Mouse (Mus musculus) midbrain, embryonic 12.5 days (tissue): ENCODE results near the gene Tbc1d16. TPM values are rescaled to one million over a fixed set of nuclear protein-coding genes. Genes with fewer than 3 reads are reported as not detected.

Experiments used
- ATAC-seq: fragments of 200-750 bp; cut with Nextera tagmentation; 2 replicates; pipeline ENCODE4 v1.8.0; 2017; ENCODE audit warnings: low read depth, moderate TSS enrichment, moderate library complexity; ENCODE audit not compliant: low FRiP score
- H3K27ac ChIP-seq: fragments of 300-500 bp; sonication (generic); replicated peaks from 2 replicates; pipeline ENCODE4 v1.5.1; 2016; ENCODE audit warnings: mild to moderate bottlenecking
- H3K27me3 ChIP-seq: fragments of 300-500 bp; sonication (generic); 2 replicates; pipeline ENCODE4 v1.6.1; 2016; ENCODE audit warnings: mild to moderate bottlenecking
- H3K36me3 ChIP-seq: fragments of 300-500 bp; sonication (generic); 2 replicates; pipeline ENCODE4 v1.6.1; 2016
- H3K4me1 ChIP-seq: fragments of 300-500 bp; sonication (generic); 2 replicates; pipeline ENCODE4 v1.6.1; 2016
- H3K4me2 ChIP-seq: fragments of 300-500 bp; sonication (generic); replicated peaks from 2 replicates; pipeline ENCODE4 v1.6.1; 2016; ENCODE audit warnings: mild to moderate bottlenecking, moderate library complexity
- H3K4me3 ChIP-seq: fragments of 300-500 bp; sonication (generic); 2 replicates; pipeline ENCODE4 v1.5.1; 2016; ENCODE audit warnings: mild to moderate bottlenecking
- H3K9ac ChIP-seq: fragments of 300-500 bp; sonication (generic); replicated peaks from 2 replicates; pipeline ENCODE4 v1.6.1; 2016; ENCODE audit warnings: mild to moderate bottlenecking, moderate library complexity
- H3K9me3 ChIP-seq: fragments of 300-500 bp; sonication (generic); 2 replicates; pipeline ENCODE4 v1.6.1; 2016; ENCODE audit warnings: mild to moderate bottlenecking
- WGBS: fragments of 180-500 bp; shearing (Covaris S2); methylation state at CpG from one replicate; pipeline ENCODE4 v1.1.7; 2016; 5-methylcytosine and 5-hydroxymethylcytosine counted together
- polyA plus RNA-seq: library from polyadenylated mRNA; unstranded; fragments of >200 nt; fragmentation: Nextera tagmentation; extraction: Ambion mirVana; gene quantifications from 2 replicates; pipeline ENCODE4 v1.2.1, GENCODE M21; 2016

Gene Tbc1d16
- polyA plus RNA-seq, 1 experiment from 2014 or later: 35.1 TPM

DNA sequence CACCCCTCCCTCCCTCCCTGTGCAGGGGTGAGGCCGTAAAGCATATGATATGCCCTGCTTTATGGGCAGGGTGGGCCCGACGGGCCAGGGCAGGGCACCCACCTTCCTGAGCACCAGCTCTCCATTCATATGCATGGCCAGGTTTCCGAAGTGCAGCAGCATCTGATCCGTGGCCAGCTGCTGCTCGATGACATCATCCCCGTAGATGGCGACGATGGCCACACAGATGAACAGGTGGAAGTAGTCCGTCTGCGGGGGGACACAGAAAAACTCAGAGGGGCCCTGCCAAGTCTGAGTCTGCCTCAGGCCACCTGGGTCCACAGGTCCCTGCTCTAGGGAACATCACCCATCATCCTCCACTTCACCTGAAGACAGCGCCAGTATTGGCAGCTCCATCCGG lies 79.5 kb downstream of the Tbc1d16 start:
- Histone ChIP-seq H3K4me1 (peaks cover 22% of the 10 kb centered on the region), H3K27ac (no peak overlapping the region), H3K4me3 (no peak overlapping the region), H3K9me3 (no peaks in the 10 kb centered on the region), H3K9ac (no peak overlapping the region), H3K4me2 (no peak overlapping the region), H3K27me3 (no peaks in the 10 kb centered on the region), H3K36me3 (peaks cover 69% of the 10 kb centered on the region)
- WGBS: 94% methylated on average over 12 of the region's 13 CpGs
- no peak for ATAC-seq

DNA sequence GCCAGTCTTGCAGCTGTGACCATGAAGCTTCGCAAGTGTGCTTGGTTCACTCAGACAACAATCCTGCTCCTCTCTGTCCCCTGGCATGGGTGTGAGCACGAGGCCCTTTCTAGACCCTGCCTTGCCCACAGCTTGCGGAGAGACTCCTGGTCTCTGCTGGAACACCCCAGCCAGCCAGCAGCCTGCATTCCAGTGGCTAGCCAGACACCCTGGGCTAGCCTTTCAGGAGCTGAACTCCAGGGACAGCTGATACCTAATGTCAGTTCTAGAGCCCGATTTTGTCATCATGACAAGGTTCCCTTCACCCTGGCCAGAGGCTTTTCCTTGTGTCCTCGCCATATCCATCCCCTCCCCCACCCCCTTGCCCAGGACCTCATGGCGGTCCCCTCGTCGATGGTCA lies 81.1 kb downstream of the Tbc1d16 start:
- no peak overlapping the region for H3K27ac ChIP-seq
- no peaks in the 10 kb centered on the region for H3K27me3 ChIP-seq
- no peak overlapping the region for H3K4me2 ChIP-seq
- H3K9ac ChIP-seq: no peak overlapping the region
- H3K4me3 ChIP-seq: no peak overlapping the region
- peaks cover 52% of the 10 kb centered on the region for H3K36me3 ChIP-seq
- no peak for ATAC-seq
- WGBS: 87% methylated on average over 8 of the region's 8 CpGs
- peaks cover 19% of the 10 kb centered on the region for H3K4me1 ChIP-seq
- H3K9me3 ChIP-seq: no peaks in the 10 kb centered on the region

- H3K4me3 ChIP-seq: no peak overlapping the region
- H3K9me3 ChIP-seq: no peaks in the 10 kb centered on the region
- no peak overlapping the region for H3K9ac ChIP-seq
- H3K4me2 ChIP-seq: no peak overlapping the region
- no peak for ATAC-seq
- peaks cover 19% of the 10 kb centered on the region for H3K4me1 ChIP-seq
- H3K27me3 ChIP-seq: no peaks in the 10 kb centered on the region
- WGBS: 27% methylated on average over 12 of the region's 12 CpGs
- H3K27ac ChIP-seq: no peak overlapping the region
- H3K36me3 ChIP-seq: peaks cover 43% of the 10 kb centered on the region
These were observed 82.2 kb downstream of the Tbc1d16 start for GRCm38 (mm10) chr11:119146140-119146539.

- Histone ChIP-seq H3K9me3 (no peaks in the 10 kb centered on the region), H3K27ac (peak overlapping the region; percentile 67), H3K4me1 (peaks cover 19% of the 10 kb centered on the region), H3K27me3 (no peaks in the 10 kb centered on the region), H3K36me3 (peaks cover 32% of the 10 kb centered on the region), H3K4me3 (no peak overlapping the region), H3K4me2 (no peak overlapping the region), H3K9ac (no peak overlapping the region)
- no peak for ATAC-seq
- WGBS: 60% methylated on average over 16 of the region's 16 CpGs
These were observed 83.4 kb downstream of the Tbc1d16 start for GRCm38 (mm10) chr11:119144801-119145475.

GRCm38 (mm10) chr11:119143376-119144002 lies 84.8 kb downstream of the Tbc1d16 start:
- 83% methylated on average over 16 of the region's 16 CpGs for WGBS

DNA sequence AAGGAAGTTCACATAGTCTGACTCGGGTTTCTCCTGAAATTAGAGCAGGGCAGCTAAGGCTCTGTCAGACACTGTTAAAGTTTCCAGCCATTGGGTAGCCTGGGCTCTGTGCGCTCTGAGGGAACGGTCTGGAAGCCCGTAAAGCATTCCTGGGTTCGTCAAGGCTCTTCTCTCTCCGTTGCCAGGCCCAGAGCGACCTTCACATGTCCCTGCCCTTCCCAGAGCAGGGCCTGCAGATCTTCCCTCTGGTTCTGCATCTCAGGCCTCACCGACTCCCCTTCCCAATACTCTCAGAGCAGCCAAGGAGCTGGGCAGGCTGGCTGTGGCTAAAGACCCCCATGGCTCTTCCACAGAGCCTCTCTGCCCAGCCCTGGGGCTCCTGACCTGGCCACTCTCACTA lies 85.7 kb downstream of the Tbc1d16 start:
- Histone ChIP-seq H3K4me2 (no peak overlapping the region), H3K4me1 (peaks cover 19% of the 10 kb centered on the region), H3K9ac (no peak overlapping the region), H3K4me3 (no peak overlapping the region), H3K27ac (no peak overlapping the region), H3K27me3 (no peaks in the 10 kb centered on the region), H3K9me3 (no peaks in the 10 kb centered on the region), H3K36me3 (peaks cover 9% of the 10 kb centered on the region)
- WGBS: 91% methylated on average over 8 of the region's 8 CpGs
- ATAC-seq: no peak

More at GRCm38 (mm10) chr11:119143376-119144002, 84.8 kb downstream of the Tbc1d16 start:
- H3K9me3 ChIP-seq: no peaks in the 10 kb centered on the region
- no peaks in the 10 kb centered on the region for H3K27me3 ChIP-seq
- no peak overlapping the region for H3K9ac ChIP-seq
- H3K27ac ChIP-seq: 0 out of 2 replicates have a peak overlapping the region, but pooled peaks have one; percentile 67
- peaks cover 19% of the 10 kb centered on the region for H3K4me1 ChIP-seq
- no peak for ATAC-seq
- H3K4me2 ChIP-seq: no peak overlapping the region
- peaks cover 18% of the 10 kb centered on the region for H3K36me3 ChIP-seq
- no peak overlapping the region for H3K4me3 ChIP-seq

- Histone ChIP-seq H3K9ac (no peak overlapping the region), H3K4me3 (no peak overlapping the region), H3K4me1 (peaks cover 11% of the 10 kb centered on the region), H3K4me2 (no peak overlapping the region), H3K36me3 (no peaks in the 10 kb centered on the region; the same call in 1 of the 2 replicates), H3K9me3 (no peaks in the 10 kb centered on the region), H3K27me3 (no peaks in the 10 kb centered on the region), H3K27ac (0 out of 2 replicates have a peak overlapping the region, but pooled peaks have one; percentile 25)
- WGBS: 97% methylated on average over 6 of the region's 6 CpGs
- ATAC-seq: no peak
These were observed 89.3 kb downstream of the Tbc1d16 start for GRCm38 (mm10) chr11:119139026-119139425.

DNA sequence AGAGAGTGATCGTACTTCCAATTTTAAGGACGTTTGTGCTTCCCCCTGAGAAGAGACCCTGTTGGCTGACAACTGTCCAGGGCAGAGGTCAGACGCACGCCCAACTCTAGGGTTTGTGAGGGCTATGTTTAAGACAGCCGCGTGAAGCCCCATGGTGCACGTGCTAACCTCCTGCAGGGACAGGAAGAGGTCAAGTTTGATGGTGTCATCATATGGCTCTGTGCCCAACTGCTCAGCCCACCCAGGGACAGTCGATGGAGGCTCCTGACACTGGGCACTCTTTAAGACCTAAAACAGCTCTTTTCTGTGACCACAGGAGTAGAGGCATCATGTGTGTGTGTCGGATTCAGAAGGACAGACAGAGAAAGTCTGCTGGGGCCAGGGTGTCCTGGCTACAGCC lies 90.1 kb downstream of the Tbc1d16 start:
- H3K4me2 ChIP-seq: no peak overlapping the region
- peaks cover 18% of the 10 kb centered on the region for H3K4me1 ChIP-seq
- no peak for ATAC-seq
- WGBS: 79% methylated on average over 9 of the region's 9 CpGs
- no peaks in the 10 kb centered on the region for H3K27me3 ChIP-seq
- H3K9ac ChIP-seq: no peak overlapping the region
- no peaks in the 10 kb centered on the region; the same call in 1 of the 2 replicates for H3K36me3 ChIP-seq
- H3K9me3 ChIP-seq: no peaks in the 10 kb centered on the region
- H3K4me3 ChIP-seq: no peak overlapping the region
- no peak overlapping the region for H3K27ac ChIP-seq

- no peak overlapping the region for H3K4me3 ChIP-seq
- no peak overlapping the region for H3K27ac ChIP-seq
- peak overlapping the region; percentile 20; the same call in 1 of the 2 replicates for H3K9ac ChIP-seq
- 33% methylated on average over 17 of the region's 17 CpGs for WGBS
- H3K36me3 ChIP-seq: no peaks in the 10 kb centered on the region
- ATAC-seq: no peak
- H3K27me3 ChIP-seq: peaks cover 11% of the 10 kb centered on the region
- H3K9me3 ChIP-seq: 0 out of 2 replicates have a peak, but pooled peaks cover 4% of the 10 kb centered on the region
- peaks cover 29% of the 10 kb centered on the region for H3K4me1 ChIP-seq
- 0 out of 2 replicates have a peak overlapping the region, but pooled peaks have one; percentile 2 for H3K4me2 ChIP-seq
These were observed 93.7 kb downstream of the Tbc1d16 start for GRCm38 (mm10) chr11:119134586-119134985.

GRCm38 (mm10) chr11:119133437-119134221 lies 94.7 kb downstream of the Tbc1d16 start:
- peaks cover 38% of the 10 kb centered on the region for H3K4me1 ChIP-seq
- no peak overlapping the region for H3K4me3 ChIP-seq
- 0 out of 2 replicates have a peak, but pooled peaks cover 4% of the 10 kb centered on the region for H3K9me3 ChIP-seq
- no peak for ATAC-seq
- peaks cover 21% of the 10 kb centered on the region for H3K27me3 ChIP-seq
- no peak overlapping the region for H3K4me2 ChIP-seq
- no peak overlapping the region for H3K9ac ChIP-seq
- 78% methylated on average over 5 of the region's 5 CpGs for WGBS
- no peaks in the 10 kb centered on the region for H3K36me3 ChIP-seq
- no peak overlapping the region for H3K27ac ChIP-seq

DNA sequence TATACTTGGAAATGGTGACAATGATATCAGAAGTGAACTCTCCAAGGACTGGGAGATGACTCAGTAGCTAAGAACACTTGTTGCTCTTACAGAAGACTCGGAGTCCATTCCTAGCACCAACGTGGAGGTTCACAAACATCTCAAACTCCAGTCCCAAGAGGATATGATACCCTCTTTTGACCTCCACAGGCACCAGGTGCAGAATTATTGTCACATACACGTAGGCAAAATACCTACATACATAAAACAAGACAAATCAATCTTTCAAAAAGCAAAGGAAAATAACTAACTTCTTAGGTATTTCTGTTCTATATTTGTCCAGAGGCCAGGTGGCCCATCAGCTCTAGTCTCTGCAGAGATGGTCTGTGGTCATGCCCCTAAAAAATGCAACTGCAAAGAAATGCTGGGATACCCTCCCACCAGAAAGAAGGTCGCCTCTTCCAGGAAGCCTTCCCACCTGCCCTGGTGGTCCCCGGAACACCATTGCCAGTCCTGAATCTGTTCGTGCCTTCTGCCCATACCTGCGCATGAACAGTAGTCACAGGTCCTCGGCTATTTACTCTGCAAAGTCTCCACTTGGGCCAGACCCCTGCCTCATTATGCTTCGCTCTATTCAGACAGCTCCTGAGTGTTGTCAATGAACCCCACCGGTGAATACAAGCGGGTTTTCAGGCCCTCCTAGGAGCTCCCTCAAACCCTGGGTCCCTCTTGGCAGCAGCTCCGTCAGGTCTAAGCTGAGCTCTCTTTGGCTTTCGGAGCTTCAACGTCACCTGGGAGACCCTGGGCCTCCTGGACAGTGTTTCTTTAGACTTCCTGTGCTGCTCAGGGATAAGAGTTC lies 95.9 kb downstream of the Tbc1d16 start:
- H3K27me3 ChIP-seq: peaks cover 33% of the 10 kb centered on the region
- 0 out of 2 replicates have a peak, but pooled peaks cover 4% of the 10 kb centered on the region for H3K9me3 ChIP-seq
- no peak overlapping the region for H3K4me3 ChIP-seq
- no peaks in the 10 kb centered on the region for H3K36me3 ChIP-seq
- ATAC-seq: no peak
- H3K27ac ChIP-seq: no peak overlapping the region
- peaks cover 49% of the 10 kb centered on the region for H3K4me1 ChIP-seq
- WGBS: 77% methylated on average over 14 of the region's 14 CpGs
- no peak overlapping the region for H3K9ac ChIP-seq
- no peak overlapping the region for H3K4me2 ChIP-seq
